Mouse (Mus musculus) NIH3T3 (cell line): ENCODE data around the gene Mettl7b.
"Not testable (repeated sequence)": the region's sequence is repeated elsewhere in the genome, so short reads cannot be mapped to it uniquely, and the experiment has no call there.

ENCODE experiments used
- DNase-seq: peaks from one replicate; pipeline ENCODE4 v3.0.0-alpha.2; 2012; ENCODE audit warnings: low read depth

Gene Mettl7b

DNA sequence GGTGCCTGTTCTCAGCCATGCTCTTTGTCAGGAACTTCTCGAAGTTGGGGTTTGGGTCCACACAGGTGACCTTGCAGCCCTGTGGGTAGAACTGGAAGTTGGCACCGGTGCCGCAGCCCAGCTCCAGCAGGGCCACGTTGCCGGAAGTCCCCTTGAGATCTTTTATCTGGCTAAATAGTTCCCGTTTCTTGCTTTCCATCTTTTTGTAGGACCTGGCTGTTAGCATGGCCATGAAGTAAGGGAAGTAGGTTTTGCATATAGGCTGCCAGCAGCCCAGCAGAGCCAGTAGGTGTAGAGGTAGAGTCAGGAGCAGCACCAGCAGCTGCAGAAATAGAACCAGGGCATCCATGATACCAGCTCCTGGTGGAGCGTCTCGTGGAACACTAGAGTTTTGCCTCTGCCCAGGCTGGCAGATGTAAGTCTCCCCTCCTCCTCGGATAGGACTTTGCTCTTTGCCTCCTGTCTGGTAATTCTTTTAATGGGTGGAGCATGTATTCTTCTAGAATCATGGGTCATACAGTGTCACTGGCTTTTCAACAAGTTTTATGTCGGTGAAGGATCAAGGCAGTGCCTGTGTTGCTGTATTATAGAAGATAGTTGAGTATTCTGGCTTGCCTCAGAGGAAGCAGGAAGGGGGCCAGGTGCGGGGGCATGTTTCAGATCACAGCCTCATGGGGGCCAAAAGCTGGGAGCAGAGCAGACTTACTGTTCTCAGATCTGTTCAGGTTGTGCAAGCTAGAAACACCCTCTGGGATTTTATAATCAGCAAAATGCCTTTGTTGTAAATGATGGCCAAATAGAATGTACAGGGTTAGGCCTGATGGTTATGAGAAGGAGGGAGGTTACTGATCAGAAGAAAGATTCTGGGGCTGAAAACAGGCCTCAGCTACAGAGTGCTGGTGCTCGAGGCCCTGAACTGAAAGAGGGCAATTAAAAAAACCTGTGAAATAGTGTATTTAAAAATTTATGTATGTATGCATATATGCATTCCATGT is at the start of gene Mettl7b:
Gene Mettl7b (minus strand): TSS at position 399 of the 995 bp plus-strand sequence.
- DNase-seq, result no peak

DNA sequence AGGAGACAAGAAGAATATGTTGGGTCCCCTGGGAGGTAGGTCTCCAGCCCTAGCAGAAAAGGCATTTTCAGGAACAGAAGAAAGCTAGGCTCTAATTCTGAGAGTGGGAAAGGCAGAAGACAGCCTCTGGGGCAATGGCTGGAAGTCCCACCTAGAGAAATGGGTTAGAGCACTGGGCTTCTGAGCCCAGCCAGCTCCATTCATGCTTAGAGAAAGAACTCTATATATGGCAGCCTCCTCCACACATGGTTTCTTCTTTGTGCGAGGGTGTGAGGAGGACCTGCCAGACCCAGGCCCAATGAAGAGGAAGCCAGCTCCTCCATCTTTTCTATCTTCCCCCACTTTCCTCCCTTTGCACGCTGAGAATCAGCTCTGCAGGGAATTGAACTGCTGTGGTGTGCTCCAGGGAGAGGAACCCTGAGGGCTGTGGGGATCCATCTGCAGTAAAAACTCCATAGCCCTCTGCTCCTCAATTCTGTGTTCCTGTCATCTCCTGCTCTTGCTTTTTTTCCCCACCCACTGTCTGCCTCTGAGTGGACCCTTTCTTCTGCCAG is 49.6 kb upstream of the Mettl7b start, which contains the start of gene Olfr763:
Gene Olfr763 (plus strand): TSS at position 504 of the 554 bp plus-strand sequence.
- DNase-seq, result no peak

DNA sequence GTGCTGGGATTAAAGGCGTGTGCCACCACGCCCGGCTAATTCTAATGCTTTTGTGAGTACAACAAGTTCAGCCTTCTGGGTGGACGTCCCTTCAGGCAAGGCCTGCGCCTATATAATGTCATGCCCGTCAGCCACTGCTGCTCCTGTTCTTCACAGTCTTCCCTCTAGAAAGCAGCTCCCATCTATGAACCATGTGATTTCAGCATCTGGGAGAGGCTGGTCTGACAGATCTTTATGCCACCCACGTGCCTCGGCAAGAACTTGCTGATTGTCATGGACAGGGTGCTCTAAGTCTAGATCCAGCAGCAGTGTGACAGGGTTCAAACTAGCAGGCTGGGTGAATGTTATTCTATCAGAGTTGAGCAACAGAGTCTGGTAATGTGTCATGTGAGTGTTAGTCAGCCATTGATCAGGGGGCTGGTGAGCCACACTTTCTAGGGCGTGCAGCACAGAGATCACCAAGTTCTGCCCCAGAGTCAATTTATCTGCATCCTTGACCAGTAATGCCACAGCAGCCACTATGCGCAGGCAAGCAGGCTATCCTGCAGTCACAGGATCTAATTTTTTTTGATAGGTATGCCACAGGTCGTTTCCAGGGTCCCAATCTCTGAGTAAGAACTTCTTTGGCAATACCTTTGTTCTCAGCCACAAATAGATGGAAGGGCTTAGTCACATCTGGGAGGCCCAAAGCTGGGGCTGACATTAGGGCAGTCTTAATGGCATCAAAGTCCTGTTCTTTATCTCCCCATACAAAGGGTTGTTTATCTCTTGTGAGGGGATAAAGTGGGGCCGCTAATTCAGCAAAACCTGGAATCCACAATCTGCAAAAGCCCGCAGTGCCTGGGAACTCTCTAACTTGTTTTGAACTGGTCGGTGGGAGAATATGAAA is 43.5 kb upstream of the Mettl7b start:
- DNase-seq, result peak; percentile 53

DNA sequence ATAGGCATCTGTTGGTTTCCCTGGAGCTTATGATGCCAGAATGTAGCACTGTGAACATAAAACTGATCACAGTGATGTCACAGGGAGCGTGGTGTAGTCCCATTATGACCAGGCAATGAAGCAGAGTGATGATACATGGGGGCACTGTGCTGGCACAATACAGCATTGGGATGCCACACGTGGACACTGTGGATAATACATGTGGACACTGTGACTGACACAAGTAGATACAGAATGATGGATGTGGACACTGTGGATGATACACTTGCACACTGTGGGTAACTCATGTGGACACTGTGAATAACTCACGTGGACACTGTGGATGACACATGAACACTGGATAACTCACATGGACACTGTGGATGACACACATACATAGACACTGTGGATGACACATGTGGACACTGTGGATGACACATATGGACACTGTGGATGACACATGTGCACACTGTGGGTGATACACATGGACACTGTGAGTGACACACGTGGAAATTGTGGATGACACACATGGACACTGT is 35.8 kb upstream of the Mettl7b start:
- DNase-seq, result no peak

DNA sequence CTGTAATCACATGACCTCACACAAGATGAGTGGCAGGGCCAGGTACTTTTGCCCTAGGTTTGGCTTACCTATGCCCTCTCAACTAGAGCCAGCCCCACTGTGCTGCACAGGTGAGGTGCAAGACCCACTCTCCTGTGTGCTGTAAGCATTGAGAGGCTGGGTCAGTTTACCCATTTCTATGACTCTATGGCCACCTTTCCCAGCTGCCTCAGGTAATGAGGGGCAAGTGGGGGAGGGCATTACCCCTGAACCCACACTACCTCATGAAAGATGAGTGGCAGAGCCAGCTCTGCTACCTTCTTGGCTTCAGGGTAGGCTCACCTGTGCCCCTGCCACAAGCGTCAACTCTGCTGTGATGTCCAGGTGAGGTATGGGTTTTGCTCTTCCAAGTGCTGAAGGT is 35.0 kb upstream of the Mettl7b start:
- no peak for DNase-seq

DNA sequence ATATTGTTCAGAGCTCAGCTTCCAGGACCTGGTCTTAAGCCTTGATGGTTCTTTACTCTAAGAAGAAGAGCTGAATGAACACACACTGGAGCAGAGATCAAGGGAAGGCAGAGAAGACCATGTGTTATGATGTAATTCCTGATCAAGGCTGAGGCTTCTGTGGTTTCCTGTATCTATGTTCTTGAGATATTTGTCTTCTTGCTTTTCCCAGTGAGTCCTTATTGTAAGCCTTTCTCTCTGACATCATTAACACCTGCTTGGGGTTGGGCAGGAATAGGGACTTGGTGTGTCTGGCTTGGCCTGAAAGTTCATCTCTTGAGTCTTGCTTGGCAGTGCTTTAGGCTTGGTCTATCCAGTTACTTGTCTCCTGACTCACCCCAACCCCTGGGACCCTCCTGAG is 30.2 kb upstream of the Mettl7b start:
- no peak for DNase-seq

DNA sequence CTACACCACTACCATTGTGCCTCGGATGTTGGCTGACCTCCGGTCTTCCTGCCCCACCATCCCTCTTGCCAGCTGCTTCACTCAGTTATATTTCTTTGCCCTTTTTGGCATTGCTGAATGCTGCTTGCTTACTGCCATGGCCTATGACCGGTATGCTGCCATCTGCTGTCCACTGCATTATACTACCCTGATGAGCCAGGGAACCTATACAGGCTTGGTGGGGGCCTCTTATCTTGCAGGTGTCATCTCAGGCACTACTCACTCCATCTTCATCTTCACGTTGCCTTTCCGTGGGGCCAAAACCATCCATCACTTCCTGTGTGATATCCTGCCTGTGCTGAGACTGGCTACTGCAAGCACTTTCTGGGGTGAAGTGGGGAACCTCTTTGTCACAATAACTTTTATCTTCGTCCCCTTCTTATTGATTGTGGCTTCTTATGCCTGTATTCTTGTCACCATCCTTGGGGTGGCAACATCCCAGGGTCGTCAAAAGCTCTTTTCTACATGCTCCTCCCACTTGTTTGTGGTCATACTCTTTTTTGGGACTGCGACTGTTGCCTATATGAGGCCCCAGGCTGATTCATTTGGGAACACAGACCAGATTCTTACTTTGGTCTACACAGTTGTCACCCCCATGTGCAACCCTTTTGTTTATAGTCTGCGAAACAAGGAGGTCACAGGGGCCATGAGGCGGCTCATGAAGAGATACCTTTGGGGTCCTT is 29.5 kb upstream of the Mettl7b start:
- DNase-seq, result not testable (repeated sequence)

DNA sequence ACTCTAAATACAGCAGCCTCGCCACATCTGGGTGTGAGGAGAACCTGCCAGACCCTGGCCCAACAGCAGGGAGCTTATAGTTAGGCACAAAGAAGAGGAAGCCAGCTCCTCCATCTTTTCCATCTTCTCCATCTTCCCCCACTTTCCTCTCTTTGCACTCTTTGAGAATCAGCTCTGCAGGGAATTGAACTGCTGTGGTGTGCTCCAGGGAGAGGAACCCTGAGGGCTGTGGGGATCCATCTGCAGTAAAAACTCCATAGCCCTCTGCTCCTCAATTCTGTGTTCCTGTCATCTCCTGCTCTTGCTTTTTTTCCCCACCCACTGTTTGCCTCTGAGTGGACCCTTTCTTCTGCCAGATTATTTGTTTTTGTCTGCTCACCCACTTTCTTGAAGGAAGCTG is 28.3 kb upstream of the Mettl7b start, which contains the start of gene Olfr9:
Gene Olfr9 (plus strand): TSS at position 301 of the 400 bp plus-strand sequence.
- not testable (repeated sequence) for DNase-seq

DNA sequence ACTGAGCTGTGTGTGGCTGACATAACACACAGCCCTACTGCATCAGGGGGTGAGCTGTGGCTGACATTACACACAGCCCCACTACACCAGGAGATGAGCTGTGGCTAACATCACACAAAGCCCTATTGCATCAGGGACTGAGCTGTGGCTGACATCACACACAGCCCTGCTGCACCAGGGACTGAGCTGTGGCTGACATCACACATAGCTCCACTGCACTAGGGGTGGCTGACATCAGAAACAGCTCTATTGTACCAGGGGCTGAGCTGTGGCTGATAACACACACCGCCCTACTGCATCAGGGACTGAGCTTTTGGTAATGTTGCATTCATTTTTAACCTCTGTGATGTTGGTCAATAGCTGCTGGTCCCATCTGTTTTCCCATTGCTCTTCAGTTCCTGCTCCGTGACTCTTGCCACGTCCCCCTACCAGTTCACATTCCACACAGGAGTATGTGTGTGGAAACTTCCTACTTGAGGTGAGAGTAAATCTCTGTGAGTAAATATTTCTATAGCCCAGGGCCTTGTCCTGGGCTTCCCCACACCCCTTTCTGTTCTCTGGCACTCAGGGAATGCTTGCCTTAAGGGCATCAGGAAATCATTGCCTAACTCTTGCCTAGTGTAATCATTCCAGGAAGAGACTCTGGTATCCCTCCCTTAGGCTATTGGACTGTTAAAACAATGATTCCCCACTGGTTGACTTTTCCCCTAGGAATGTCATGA is 20.0 kb upstream of the Mettl7b start:
- peak; percentile 76 for DNase-seq

DNA sequence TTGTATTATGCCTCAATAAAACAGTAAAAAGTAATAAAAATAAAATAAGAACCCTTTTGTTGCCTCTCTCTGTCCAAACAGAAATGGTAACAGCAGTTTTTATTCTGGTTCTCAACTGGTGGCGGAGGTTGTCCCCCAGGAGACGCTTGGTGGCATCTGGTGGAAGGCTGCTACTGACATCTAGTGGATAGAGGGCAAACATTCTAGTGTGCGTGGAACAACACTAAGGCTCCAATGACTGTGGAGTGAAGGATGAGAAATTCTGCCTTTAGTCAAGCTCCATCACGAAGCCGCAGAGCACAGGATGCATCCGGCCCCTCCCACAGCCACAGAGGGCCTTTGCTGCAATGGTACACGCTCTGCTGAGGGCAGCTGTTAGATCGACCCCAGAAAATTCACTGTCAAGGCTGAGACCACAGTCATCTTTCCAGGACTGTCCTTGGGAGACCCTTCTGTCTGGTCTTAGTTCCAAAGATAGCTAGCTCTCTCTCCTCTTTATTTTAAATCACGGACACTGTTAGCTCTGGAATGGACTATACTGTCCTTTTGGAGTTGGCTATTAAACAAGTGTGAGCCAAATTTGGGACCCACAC is 16.8 kb upstream of the Mettl7b start:
- DNase-seq, result peak; percentile 86

DNA sequence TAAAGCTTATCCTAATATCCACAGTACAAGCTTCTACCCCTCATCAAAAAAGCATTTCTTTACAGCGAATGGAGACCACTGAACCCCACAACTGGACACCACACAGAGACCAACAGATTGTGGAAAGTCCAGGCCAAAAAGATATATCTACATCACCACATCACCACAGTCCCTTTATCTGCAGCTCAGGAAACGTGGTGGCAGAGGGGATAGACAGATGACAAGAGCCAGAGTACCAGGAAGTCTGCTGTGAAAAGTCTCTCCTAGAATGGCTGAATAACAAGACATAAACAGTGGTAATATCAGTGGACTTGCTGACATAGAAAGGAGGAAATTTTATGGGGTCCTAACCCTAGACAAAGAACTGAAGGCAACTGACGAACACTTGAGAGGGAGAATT is 15.6 kb upstream of the Mettl7b start:
- no peak for DNase-seq

DNA sequence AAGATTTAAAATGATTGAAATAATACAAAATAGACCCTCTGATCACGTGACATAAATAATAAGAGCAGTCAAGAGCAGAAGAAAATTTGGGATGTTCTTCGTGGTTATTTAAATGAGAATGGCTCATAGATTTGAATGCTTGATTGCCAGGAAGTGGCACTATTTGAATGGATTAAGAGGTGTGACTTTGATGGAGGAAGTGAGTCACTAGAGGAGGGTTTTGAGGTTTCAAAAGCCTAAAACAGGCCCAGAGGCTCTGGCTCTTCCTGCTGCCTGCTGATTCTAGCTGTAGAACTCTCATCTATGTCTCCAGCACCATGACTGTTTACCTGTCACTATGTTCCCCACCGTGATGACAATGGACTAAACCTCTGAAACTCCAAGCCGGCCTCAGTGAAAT is 12.1 kb upstream of the Mettl7b start:
- DNase-seq, result no peak

DNA sequence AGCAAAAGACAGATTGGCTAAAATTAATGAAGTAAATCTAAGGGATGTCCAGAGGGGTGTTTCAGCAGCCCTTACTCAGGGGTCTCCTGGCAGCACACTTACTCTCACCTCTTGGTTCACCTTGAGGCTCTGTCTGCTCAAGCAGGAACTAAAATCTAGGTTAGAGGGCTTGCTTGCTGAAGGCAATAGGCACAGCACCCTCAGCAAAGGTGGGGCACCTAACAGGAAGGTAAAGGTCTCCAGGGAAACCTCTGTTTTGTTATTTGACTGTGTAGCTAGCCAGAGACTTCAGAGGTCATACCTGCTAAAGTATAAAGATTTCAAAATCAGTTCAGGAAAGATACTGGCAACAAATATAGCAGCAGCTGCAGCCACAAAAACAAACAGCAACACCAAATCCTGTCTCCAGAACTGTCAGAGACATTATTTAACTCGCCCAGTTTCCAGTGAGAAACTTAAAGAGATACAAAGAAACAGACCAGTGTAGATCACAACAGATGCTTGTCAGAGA is 10.0 kb upstream of the Mettl7b start:
- no peak for DNase-seq

DNA sequence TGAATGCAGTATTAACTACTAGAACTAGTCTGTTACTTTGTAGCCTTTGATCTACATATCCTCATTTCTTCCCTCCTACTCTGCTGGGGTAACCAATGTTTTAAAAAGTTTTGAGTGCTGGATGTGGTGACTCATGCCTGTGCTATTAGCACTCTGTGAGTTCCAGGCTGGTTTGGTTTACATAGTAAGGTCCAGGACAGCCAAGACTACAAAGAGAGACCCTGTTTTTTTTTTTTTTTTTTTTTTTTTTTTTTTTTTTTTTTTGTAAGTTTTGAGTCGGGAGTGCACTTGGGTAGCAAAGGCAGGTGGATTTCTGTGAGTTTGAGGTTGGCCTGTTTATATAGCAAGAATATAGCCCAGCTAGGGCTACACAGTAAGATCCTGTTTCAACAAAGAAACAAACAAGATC is 7.6 kb upstream of the Mettl7b start:
- DNase-seq, result peak; percentile 80

DNA sequence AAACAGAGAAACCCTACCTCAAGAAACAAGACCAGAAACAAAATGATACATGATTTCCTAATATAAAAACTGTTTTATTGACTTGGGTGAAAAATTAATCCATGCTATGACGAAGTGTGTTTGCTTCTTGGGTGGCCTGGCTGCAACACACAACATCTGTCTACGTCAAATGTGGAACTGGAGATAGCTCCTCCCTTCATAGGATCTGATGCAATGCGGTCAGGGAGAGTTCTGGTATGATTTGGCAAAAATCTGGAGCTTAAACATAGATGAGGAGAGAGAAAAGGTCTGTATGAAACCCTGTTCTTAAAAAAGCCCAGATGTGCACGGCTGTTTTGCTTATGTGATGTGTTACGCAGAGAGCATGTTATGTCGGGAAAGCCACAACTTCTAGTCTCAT is 5.1 kb upstream of the Mettl7b start:
- DNase-seq, result peak; percentile 33

DNA sequence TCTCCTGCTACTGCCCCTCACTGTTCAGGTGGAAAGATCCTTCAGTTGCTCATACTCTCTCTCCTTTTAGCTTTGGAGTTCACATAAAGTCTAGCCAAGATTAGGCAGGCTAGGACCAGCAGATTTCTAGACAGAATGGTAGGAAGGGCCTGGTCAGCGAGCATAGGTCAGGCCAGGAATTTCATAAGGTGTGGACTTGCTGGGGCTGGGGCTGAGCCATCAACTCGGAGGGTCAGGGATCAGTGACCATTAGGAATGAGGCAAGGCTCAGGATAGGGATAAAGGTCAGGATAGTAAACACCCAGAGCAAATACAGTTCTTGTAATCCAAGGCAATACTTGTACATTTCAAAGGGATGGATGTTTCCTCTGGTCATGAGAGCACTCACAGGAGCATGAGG is 4.2 kb upstream of the Mettl7b start:
- no peak for DNase-seq

DNA sequence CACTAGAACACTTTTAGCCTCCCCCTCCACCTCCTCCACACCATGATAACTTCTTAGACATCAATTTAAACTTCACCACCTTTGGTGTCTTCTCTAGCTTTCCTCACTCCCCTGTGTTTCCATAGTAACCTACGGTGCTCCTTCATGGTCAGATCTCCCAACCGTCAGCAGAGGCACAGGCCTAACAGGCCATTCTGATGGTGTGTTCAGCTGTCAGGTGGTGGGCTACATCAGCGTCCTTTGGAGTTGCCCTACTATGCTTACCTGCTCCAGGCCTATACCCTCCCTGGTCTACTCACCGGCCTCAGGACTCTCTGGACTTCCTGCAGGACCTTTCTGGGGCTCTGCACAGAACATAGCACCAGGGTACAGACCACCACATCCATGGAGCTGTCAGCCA is 646 bp downstream of the Mettl7b start:
- no peak for DNase-seq

DNA sequence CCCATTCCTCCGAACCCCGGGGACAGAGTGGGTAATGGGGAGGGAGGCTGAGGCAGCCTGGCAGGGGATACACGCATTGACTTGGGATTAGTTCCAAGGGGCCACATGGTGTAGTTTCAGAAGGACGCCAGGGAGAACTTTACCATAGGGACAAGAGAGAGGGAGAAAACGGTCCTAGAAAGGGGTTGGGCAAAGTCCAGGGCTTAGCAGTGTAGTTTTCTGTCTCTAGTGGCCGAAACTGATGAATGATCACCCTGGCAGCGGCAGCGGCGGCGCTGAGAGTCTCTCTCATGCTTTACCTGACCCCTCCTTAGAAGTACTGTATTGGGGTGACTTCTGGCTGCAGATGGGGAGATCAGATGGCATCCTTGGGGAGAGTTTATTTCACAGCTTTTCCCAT is 2.4 kb downstream of the Mettl7b start:
- no peak for DNase-seq

DNA sequence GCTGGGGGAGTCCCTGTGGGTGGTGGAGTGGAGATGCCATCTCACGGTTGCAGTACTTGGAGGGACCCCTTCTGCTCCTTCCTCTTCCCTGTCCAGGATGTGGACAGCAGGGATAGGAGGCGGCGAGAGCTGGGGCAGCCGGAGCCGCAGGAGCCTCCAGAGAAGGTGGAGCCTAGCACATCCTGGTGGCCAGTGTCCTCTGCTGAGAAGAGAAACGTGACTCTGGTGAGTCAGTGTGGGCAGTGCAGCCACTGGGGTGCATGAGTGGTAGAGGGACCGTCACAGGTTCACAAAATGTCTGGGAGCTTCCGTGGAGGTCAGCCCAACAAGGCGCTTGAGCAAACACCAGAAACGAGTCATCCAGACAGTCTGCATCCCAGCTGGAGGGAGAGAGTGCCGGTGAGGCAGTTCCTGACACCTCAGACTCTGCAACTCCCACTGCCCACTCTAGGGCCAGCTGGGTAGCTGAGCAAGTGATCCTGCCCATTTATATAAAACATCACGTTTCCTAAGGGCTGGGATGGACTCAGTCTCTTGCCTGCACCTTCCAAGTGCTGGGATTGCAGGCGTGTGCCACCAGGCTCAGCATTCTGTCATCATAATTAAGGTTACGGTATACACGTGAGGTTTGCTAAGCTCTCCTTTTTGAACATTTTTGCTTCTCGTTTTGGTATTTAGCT is 10.4 kb downstream of the Mettl7b start:
- DNase-seq, result peak; percentile 45
